Mouse (Mus musculus) CH12.LX (cell line): ENCODE measurements around the gene Prr14l.

Experiments used
- BHLHE40 ChIP-seq: IDR thresholded peaks from 2 replicates; pipeline ENCODE4 v1.6.1; 2011; ENCODE audit warnings: mild to moderate bottlenecking, low read depth, low read length, improper control_type of control experiment
- CHD1 ChIP-seq: IDR thresholded peaks from 2 replicates; pipeline ENCODE4 v1.6.1; 2012; ENCODE audit warnings: low read depth, low read length, improper control_type of control experiment, inconsistent platforms
- CTCF ChIP-seq, 2 experiments: IDR thresholded peaks in 1 of 2; conservative IDR thresholded peaks in 1 of 2; 2 replicates each; pipeline ENCODE4 v1.5.1; 2011 to 2012; ENCODE audit warnings: low read depth in 2 of 2, low read length in 2 of 2, improper control_type of control experiment in 1 of 2, inconsistent platforms in 1 of 2, mild to moderate bottlenecking in 1 of 2, moderate library complexity in 1 of 2
- GABPA ChIP-seq: IDR thresholded peaks from 2 replicates; pipeline ENCODE4 v1.6.1; 2012; ENCODE audit warnings: low read depth, low read length, improper control_type of control experiment, inconsistent platforms; ENCODE audit not compliant: insufficient replicate concordance
- MXI1 ChIP-seq: IDR thresholded peaks from 2 replicates; pipeline ENCODE4 v1.6.1; 2011; ENCODE audit warnings: mild to moderate bottlenecking, low read depth, low read length, improper control_type of control experiment
- NELFE ChIP-seq: IDR thresholded peaks from 2 replicates; pipeline ENCODE4 v1.6.1; 2011; ENCODE audit warnings: low read depth, low read length, improper control_type of control experiment
- NRF1 ChIP-seq: IDR thresholded peaks from 2 replicates; pipeline ENCODE4 v1.6.1; 2014; ENCODE audit warnings: low read depth, mild to moderate bottlenecking, inconsistent platforms, low read length, improper control_type of control experiment, moderate library complexity
- PAX5 ChIP-seq: IDR thresholded peaks from 2 replicates; pipeline ENCODE4 v1.6.1; 2012; ENCODE audit warnings: low read length, inconsistent platforms, mixed read lengths
- POLR2A ChIP-seq: IDR thresholded peaks from 2 replicates; pipeline ENCODE4 v1.6.1; 2011; ENCODE audit warnings: low read depth, mild to moderate bottlenecking, improper control_type of control experiment, low read length
- RCOR1 ChIP-seq: conservative IDR thresholded peaks from 2 replicates; pipeline ENCODE4 v1.6.1; 2012; ENCODE audit warnings: low read depth, mild to moderate bottlenecking, inconsistent platforms, low read length, improper control_type of control experiment
- TBP ChIP-seq: conservative IDR thresholded peaks from 2 replicates; pipeline ENCODE4 v1.6.1; 2011; ENCODE audit warnings: low read depth, low read length, improper control_type of control experiment
- ZC3H11A ChIP-seq: IDR thresholded peaks from 2 replicates; pipeline ENCODE4 v1.6.1; 2012; ENCODE audit warnings: low read depth, mild to moderate bottlenecking, inconsistent platforms, low read length, improper control_type of control experiment
- ZKSCAN1 ChIP-seq: IDR thresholded peaks from 2 replicates; pipeline ENCODE4 v1.6.1; 2012; ENCODE audit warnings: low read depth, inconsistent platforms, low read length, improper control_type of control experiment, borderline replicate concordance
- ZNF384 ChIP-seq: IDR thresholded peaks from 2 replicates; pipeline ENCODE4 v1.6.1; 2012; ENCODE audit warnings: low read depth, low read length, improper control_type of control experiment, inconsistent platforms

DNA sequence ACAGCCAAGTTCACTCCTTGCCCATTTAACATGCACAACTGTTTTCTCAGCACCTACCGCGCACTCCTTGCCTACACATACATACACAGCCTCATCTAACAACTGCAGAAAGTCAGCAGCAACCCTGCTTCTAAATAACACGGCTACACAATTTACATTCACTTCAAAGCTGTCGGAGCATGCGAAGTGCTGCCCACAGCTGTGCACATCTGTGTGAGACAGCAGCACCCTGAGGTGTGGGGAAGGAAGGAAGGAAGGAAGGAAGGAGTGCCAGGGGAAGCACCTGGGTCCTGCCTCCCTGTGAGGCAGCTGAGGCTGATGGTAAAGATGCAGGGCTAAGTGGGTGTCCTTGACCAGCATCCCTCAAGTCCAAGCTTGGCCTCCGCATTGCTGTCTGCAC, 105.1 kb downstream of the Prr14l start:
- TF ChIP-seq CTCF (conservative IDR thresholded peaks at IDR 0.05 in 1 of 2, IDR thresholded peaks at IDR 0.05 in 1 of 2; ENCODE audit: low read depth in 2 of 2, low read length in 2 of 2), result no peak
- no peak for TF ChIP-seq MXI1
- no peak for TF ChIP-seq NELFE
- no peak for TF ChIP-seq PAX5
- TF ChIP-seq BHLHE40, result no peak
- no peak for TF ChIP-seq GABPA
- TF ChIP-seq TBP, result no peak
- TF ChIP-seq ZNF384, result no peak
- TF ChIP-seq NRF1, result no peak
- no peak for TF ChIP-seq ZKSCAN1
- no peak for TF ChIP-seq ZC3H11A
- no peak for TF ChIP-seq POLR2A
- no peak for TF ChIP-seq RCOR1
- no peak for TF ChIP-seq CHD1
